Comparison of ENCODE assay signal across 8 mouse cellular contexts in the genomic region with DNA sequence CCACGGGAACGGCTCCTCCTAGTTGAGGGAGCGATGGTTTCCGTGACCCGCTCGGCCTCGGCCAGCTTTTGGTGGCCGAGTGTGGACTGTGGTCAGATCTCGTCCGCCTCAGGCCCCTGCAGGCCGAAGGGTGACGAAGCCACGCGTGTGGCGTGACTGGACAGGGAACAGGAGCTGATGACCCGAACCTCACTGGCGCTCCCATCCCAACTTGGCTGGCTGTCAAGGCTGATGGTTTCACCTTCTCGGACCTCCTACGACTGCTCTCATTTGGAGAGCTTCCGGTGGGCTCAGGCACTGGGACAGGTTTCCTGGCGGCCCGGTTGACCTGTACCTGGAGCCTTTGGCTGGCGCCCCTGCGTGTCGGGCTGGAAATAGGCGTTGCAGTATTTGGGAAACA. TPM values are rescaled to one million over a fixed set of nuclear protein-coding genes. Genes with fewer than 3 reads are reported as not detected.
DNase-seq lines count a peak whose midpoint lies in the region; ATAC-seq and TF ChIP-seq lines count a peak whose summit lies in the region.

No protein-coding gene starts in this region.

- ATAC-seq in kidney, embryonic 15.5 days (replicated peaks; ENCODE audit: low FRiP score), result peak; percentile 78
- ATAC-seq in granulocyte monocyte progenitor cell, adult 5-6 weeks (replicated peaks; ENCODE audit: poor library complexity, severe bottlenecking), result peak; percentile 21

- H3K27me3 ChIP-seq in kidney, embryonic 15.5 days, result peaks cover 8% of the 10 kb centered on the region
- peaks cover 12% of the 10 kb centered on the region for H3K27me3 ChIP-seq in megakaryocyte, embryonic 14.5 days (replicated peaks)

- DNase-seq in kidney, postnatal 10 days, result no peak
- no peak for DNase-seq in layer of hippocampus, adult 9-10 months (ENCODE audit: low spot score)
- DNase-seq in frontal cortex, postnatal 25 days (ENCODE audit: low spot score in 2 of 2), result no peak
- DNase-seq in frontal cortex, adult 2 months (ENCODE audit: extremely low spot score in 1 of 2, low spot score in 1 of 2), result no peak

- peak overlapping the region; percentile 81 for H3K4me3 ChIP-seq in kidney, embryonic 15.5 days (replicated peaks)
- peak overlapping the region; percentile 99 for H3K4me3 ChIP-seq in bone marrow, adult 2 months (replicated peaks; ENCODE audit: control insufficient read depth, low read depth, low read length)
- H3K4me3 ChIP-seq in megakaryocyte, embryonic 14.5 days (replicated peaks), result peak overlapping the region; percentile 99

- 0% methylated on average over 26 of the region's 26 CpGs for WGBS in kidney, embryonic 15.5 days
- under 1% methylated on average over 26 of the region's 26 CpGs for WGBS in bone marrow, adult 2 months

- peaks cover 20% of the 10 kb centered on the region for H3K36me3 ChIP-seq in kidney, embryonic 15.5 days
- H3K36me3 ChIP-seq in megakaryocyte, embryonic 14.5 days (replicated peaks; ENCODE audit: low read length), result peaks cover 23% of the 10 kb centered on the region

- peaks cover 14% of the 10 kb centered on the region for H3K4me1 ChIP-seq in kidney, embryonic 15.5 days
- no peaks in the 10 kb centered on the region; the same call in 1 of the 2 replicates for H3K4me1 ChIP-seq in bone marrow, adult 2 months (ENCODE audit: control insufficient read depth, insufficient read depth, low read length)
- peaks cover 28% of the 10 kb centered on the region for H3K4me1 ChIP-seq in megakaryocyte, embryonic 14.5 days

- TF ChIP-seq POLR2A in bone marrow, adult 2 months (IDR thresholded peaks at IDR 0.05; ENCODE audit: borderline replicate concordance, control insufficient read depth, low read depth, low read length), result no peak

- no peak overlapping the region for H3K27ac ChIP-seq in kidney, embryonic 15.5 days
- peak overlapping the region; percentile 65 for H3K27ac ChIP-seq in bone marrow, adult 2 months (ENCODE audit: control insufficient read depth, insufficient read depth, low read depth, low read length, poor library complexity)

- peak overlapping the region; percentile 89 for H3K4me2 ChIP-seq in kidney, embryonic 15.5 days

- H3K9ac ChIP-seq in kidney, embryonic 15.5 days, result peak overlapping the region; percentile 84

- TF ChIP-seq CTCF in bone marrow, adult 2 months (IDR thresholded peaks at IDR 0.05; ENCODE audit: control insufficient read depth, insufficient read depth, low read length), result no peak

- H3K9me3 ChIP-seq in kidney, embryonic 15.5 days (replicated peaks), result no peaks in the 10 kb centered on the region
- no peaks in the 10 kb centered on the region for H3K9me3 ChIP-seq in megakaryocyte, embryonic 14.5 days

RNA-seq across cellular contexts. Expression of a gene that starts 0.4 kb away (rescaled TPM):
- polyA plus RNA-seq in kidney, embryonic 15.5 days (2015; fragmentation: Nextera tagmentation; extraction: Ambion mirVana), result 65.6 and 66.3 TPM in 2 replicates
- 9.3 and 20.5 TPM in 2 replicates for polyA plus RNA-seq in bone marrow, adult 2 months (2011; ENCODE audit: insufficient read depth, insufficient read length, low replicate concordance, missing spikeins)
- 35.1 and 47.1 TPM in 2 replicates for total RNA-seq in granulocyte monocyte progenitor cell, adult 5-6 weeks (2014; fragmentation: Nextera tagmentation)
- 30.4 and 31.8 TPM in 2 replicates for total RNA-seq in granulocyte monocyte progenitor cell, adult 5-6 weeks (2017)
- polyA plus RNA-seq in megakaryocyte, embryonic 14.5 days (2012; ENCODE audit: insufficient read depth, low replicate concordance), result 10.2 and 60.3 TPM in 2 replicates
- 75.6 and 76.0 TPM in 2 replicates for polyA plus RNA-seq in frontal cortex, adult 2 months (2012; rRNA removed)
